Mouse (Mus musculus) neural tube, embryonic 14.5 days (tissue): ENCODE measurements around the gene Bbs5. TPM values are rescaled to one million over a fixed set of nuclear protein-coding genes. Genes with fewer than 3 reads are reported as not detected.
"Not testable (repeated sequence)": the region's sequence is repeated elsewhere in the genome, so short reads cannot be mapped to it uniquely, and the experiment has no call there.

Experiments
- ATAC-seq: fragments of 200-750 bp; cut with Nextera tagmentation; 2 replicates; pipeline ENCODE4 v1.8.0; 2017; ENCODE audit warnings: low read depth, mild to moderate bottlenecking, moderate TSS enrichment, moderate library complexity
- H3K27ac ChIP-seq: fragments of 300-500 bp; sonication (generic); 2 replicates; pipeline ENCODE4 v1.5.1; 2014; ENCODE audit warnings: low read depth, mild to moderate bottlenecking, control low read depth, low read length, moderate library complexity, mixed read lengths
- H3K27me3 ChIP-seq: fragments of 300-500 bp; sonication (generic); 2 replicates; pipeline ENCODE4 v1.6.1; 2014; ENCODE audit warnings: low read length; ENCODE audit not compliant: control insufficient read depth, insufficient read depth
- H3K36me3 ChIP-seq: fragments of 300-500 bp; sonication (generic); 2 replicates; pipeline ENCODE4 v1.6.1; 2014; ENCODE audit warnings: low read length, mixed read lengths; ENCODE audit not compliant: control insufficient read depth, insufficient read depth
- H3K4me1 ChIP-seq: fragments of 300-500 bp; sonication (generic); 2 replicates; pipeline ENCODE4 v1.6.1; 2014; ENCODE audit warnings: low read length; ENCODE audit not compliant: control insufficient read depth, insufficient read depth
- H3K4me2 ChIP-seq: fragments of 300-500 bp; sonication (generic); 2 replicates; pipeline ENCODE4 v1.6.1; 2014; ENCODE audit warnings: mild to moderate bottlenecking, low read depth, low read length, control low read depth
- H3K4me3 ChIP-seq: fragments of 300-500 bp; sonication (generic); 2 replicates; pipeline ENCODE4 v1.5.1; 2014; ENCODE audit warnings: low read depth, low read length, control low read depth, mixed read lengths
- H3K9ac ChIP-seq: fragments of 300-500 bp; sonication (generic); replicated peaks from 2 replicates; pipeline ENCODE4 v1.6.1; 2014; ENCODE audit warnings: low read depth, mild to moderate bottlenecking, control low read depth, low read length, mixed read lengths
- H3K9me3 ChIP-seq: fragments of 300-500 bp; sonication (generic); 2 replicates; pipeline ENCODE4 v1.6.1; 2016; ENCODE audit warnings: low read length; ENCODE audit not compliant: control insufficient read depth
- WGBS: fragments of 180-500 bp; shearing (Covaris S2); extraction: QIAGEN DNeasy Blood & Tissue Kit; methylation state at CpG from one replicate; pipeline ENCODE4 v1.1.7; 2014; 5-methylcytosine and 5-hydroxymethylcytosine counted together
- polyA plus RNA-seq: library from polyadenylated mRNA; unstranded; fragments of >200 nt; fragmentation: Nextera tagmentation; extraction: Ambion mirVana; gene quantifications from 2 replicates; pipeline ENCODE4 v1.2.1, GENCODE M21; 2014

Bbs5 gene
- polyA plus RNA-seq, 1 experiment from 2014 or later = 31.9 TPM

DNA sequence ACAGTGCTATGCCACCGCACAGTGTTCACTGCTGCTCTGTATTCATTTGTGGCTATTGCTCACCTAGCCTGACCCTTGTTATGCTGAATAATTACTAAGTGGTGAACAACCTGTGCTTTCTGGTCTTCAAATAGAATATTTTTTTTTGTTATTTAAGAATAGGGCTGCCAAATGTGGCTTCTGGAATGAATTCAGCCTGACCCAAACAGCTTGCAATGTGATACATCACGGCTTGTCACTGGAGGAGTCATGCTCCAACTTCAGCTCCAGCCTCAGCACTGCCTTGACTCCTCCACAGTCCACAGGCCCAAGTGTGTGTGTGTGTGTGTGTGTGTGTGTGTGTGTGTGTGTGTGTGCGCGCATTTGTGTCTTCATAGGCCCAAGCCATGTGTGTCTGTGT lies 12.4 kb downstream of the Bbs5 start:
- Histone ChIP-seq H3K27ac (no peak overlapping the region), H3K9me3 (no peaks in the 10 kb centered on the region), H3K27me3 (no peaks in the 10 kb centered on the region), H3K4me1 (no peaks in the 10 kb centered on the region), H3K4me2 (no peak overlapping the region), H3K9ac (no peak overlapping the region), H3K36me3 (peaks cover 33% of the 10 kb centered on the region), H3K4me3 (no peak overlapping the region)
- ATAC-seq = no peak
- WGBS = 95% methylated on average over 4 of the region's 4 CpGs

GRCm38 (mm10) chr2:69663827-69664476 lies 17.0 kb downstream of the Bbs5 start:
- H3K27me3 ChIP-seq = no peaks in the 10 kb centered on the region
- H3K4me2 ChIP-seq = no peak overlapping the region
- H3K4me3 ChIP-seq = no peak overlapping the region
- WGBS = 94% methylated on average over 13 of the region's 13 CpGs
- peaks cover 17% of the 10 kb centered on the region for H3K36me3 ChIP-seq
- no peak overlapping the region for H3K9ac ChIP-seq
- no peaks in the 10 kb centered on the region for H3K4me1 ChIP-seq
- no peak for ATAC-seq
- no peaks in the 10 kb centered on the region for H3K9me3 ChIP-seq
- H3K27ac ChIP-seq = no peak overlapping the region

- no peak overlapping the region for H3K4me2 ChIP-seq
- no peak for ATAC-seq
- H3K9ac ChIP-seq = no peak overlapping the region
- no peaks in the 10 kb centered on the region for H3K27me3 ChIP-seq
- peaks cover 15% of the 10 kb centered on the region for H3K36me3 ChIP-seq
- no peaks in the 10 kb centered on the region for H3K9me3 ChIP-seq
- no peak overlapping the region for H3K27ac ChIP-seq
- 98% methylated on average over 4 of the region's 4 CpGs for WGBS
- no peak overlapping the region for H3K4me3 ChIP-seq
- no peaks in the 10 kb centered on the region for H3K4me1 ChIP-seq
Measured at GRCm38 (mm10) chr2:69667656-69668055, 20.7 kb downstream of the Bbs5 start.

GRCm38 (mm10) chr2:69668414-69668813 lies 21.4 kb downstream of the Bbs5 start:
- 71% methylated on average over 6 of the region's 6 CpGs for whole genome bisulfite sequencing
- Histone ChIP-seq H3K36me3 (peaks cover 8% of the 10 kb centered on the region), H3K27me3 (no peaks in the 10 kb centered on the region), H3K4me1 (no peaks in the 10 kb centered on the region), H3K9me3 (no peaks in the 10 kb centered on the region), H3K4me2 (no peak overlapping the region), H3K27ac (no peak overlapping the region), H3K9ac (no peak overlapping the region), H3K4me3 (no peak overlapping the region)
- no peak for ATAC-seq

GRCm38 (mm10) chr2:69669853-69670252 lies 22.9 kb downstream of the Bbs5 start, which contains the start of gene Klhl41:
Gene Klhl41 (plus strand): TSS chr2:69670120.
- H3K27ac ChIP-seq = no peak within 1 kb of the TSS
- H3K4me2 ChIP-seq = no peak within 1 kb of the TSS
- no peak for ATAC-seq
- H3K9ac ChIP-seq = no peak within 1 kb of the TSS
- no peaks in the 10 kb centered on the region for H3K27me3 ChIP-seq
- H3K4me3 ChIP-seq = no peak within 1 kb of the TSS
- 88% methylated on average over 9 of the region's 9 CpGs for WGBS
- H3K4me1 ChIP-seq = no peaks in the 10 kb centered on the region
- no peaks in the 10 kb centered on the region for H3K36me3 ChIP-seq
- H3K9me3 ChIP-seq = no peaks in the 10 kb centered on the region

DNA sequence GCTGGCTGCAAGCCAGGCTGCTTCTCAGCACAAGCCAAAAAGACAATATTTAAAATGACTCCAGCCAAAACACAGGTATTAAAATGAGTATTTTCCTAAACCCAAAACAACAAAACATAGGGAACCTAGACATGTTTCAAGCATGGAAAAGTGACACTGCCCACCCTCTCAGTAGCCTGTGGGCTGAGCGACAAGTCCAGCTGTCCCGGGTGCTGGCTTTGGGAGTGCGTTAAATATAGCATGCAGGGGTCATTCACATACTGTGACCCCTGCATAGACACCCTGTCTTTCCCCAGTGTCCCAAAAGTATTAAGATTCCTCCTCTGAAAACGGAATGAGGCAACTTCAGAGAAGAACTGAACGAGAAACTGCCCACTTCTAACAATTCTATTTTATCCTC lies 26.8 kb downstream of the Bbs5 start:
- 82% methylated on average over 5 of the region's 5 CpGs for WGBS
- H3K36me3 ChIP-seq = no peaks in the 10 kb centered on the region
- ATAC-seq = no peak
- no peak overlapping the region for H3K27ac ChIP-seq
- H3K9me3 ChIP-seq = no peaks in the 10 kb centered on the region
- no peaks in the 10 kb centered on the region for H3K27me3 ChIP-seq
- no peak overlapping the region for H3K9ac ChIP-seq
- H3K4me3 ChIP-seq = no peak overlapping the region
- no peak overlapping the region for H3K4me2 ChIP-seq
- no peaks in the 10 kb centered on the region for H3K4me1 ChIP-seq

DNA sequence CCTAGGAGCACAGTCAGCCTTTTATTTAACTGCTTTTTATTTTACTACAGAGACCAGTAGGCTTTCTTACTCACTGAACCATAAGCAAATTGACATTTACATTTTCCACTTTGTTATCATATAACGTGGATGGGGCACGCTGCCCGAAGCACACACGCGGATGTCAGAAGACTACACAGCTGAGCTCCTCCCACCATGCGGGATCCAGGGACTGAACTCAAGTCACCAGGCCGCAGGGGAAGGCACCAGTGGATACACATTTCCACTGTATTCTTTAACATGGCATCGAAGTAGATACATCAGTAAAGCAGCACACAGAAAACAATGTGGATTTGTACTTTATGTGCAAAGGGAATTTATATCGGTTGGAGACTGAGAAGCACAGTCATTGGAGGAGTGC lies 28.3 kb downstream of the Bbs5 start:
- 80% methylated on average over 9 of the region's 9 CpGs for WGBS
- H3K4me3 ChIP-seq = no peak overlapping the region
- H3K9me3 ChIP-seq = no peaks in the 10 kb centered on the region
- no peaks in the 10 kb centered on the region for H3K36me3 ChIP-seq
- no peaks in the 10 kb centered on the region for H3K27me3 ChIP-seq
- no peak overlapping the region for H3K9ac ChIP-seq
- H3K4me2 ChIP-seq = no peak overlapping the region
- no peak for ATAC-seq
- no peaks in the 10 kb centered on the region for H3K4me1 ChIP-seq
- H3K27ac ChIP-seq = no peak overlapping the region

DNA sequence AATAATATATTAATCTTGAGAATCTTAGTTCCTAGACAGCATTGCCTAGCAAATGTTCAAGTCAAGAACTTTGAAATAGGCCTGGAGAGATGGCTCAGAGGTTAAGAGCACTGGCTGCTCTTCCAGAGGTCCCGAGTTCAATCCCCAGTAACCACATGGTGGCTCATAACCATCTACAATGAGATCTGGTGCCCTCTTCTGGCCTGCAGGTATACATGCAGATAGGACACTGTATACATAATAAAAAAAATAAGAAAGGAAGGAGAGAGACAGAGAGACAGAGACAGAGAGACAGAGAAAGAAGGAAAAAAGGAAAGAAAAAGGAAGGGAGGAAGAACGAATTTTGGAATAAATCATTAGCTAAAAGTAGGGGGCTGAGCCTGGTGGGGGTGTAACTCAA lies 29.7 kb downstream of the Bbs5 start:
- Histone ChIP-seq H3K9ac (no peak overlapping the region), H3K36me3 (no peaks in the 10 kb centered on the region), H3K4me3 (no peak overlapping the region), H3K27me3 (no peaks in the 10 kb centered on the region), H3K4me2 (no peak overlapping the region), H3K4me1 (no peaks in the 10 kb centered on the region), H3K9me3 (no peaks in the 10 kb centered on the region), H3K27ac (no peak overlapping the region)
- whole genome bisulfite sequencing = 60% methylated on average over 2 of the region's 2 CpGs
- ATAC-seq = no peak

- not testable (repeated sequence) for ATAC-seq, H3K4me1 ChIP-seq, H3K9me3 ChIP-seq, H3K4me2 ChIP-seq, H3K27me3 ChIP-seq, H3K27ac ChIP-seq, H3K36me3 ChIP-seq, H3K9ac ChIP-seq, H3K4me3 ChIP-seq
- WGBS = 85% methylated on average over 2 of the region's 2 CpGs
Measured at GRCm38 (mm10) chr2:69677215-69677614, 30.2 kb downstream of the Bbs5 start.
